Mouse (Mus musculus) cerebellum, adult 11-12 months (tissue): ENCODE data around the gene Crhbp.

Source experiments
- DNase-seq: peaks from one replicate; pipeline ENCODE4 v3.0.0; 2022

Gene Crhbp

DNA sequence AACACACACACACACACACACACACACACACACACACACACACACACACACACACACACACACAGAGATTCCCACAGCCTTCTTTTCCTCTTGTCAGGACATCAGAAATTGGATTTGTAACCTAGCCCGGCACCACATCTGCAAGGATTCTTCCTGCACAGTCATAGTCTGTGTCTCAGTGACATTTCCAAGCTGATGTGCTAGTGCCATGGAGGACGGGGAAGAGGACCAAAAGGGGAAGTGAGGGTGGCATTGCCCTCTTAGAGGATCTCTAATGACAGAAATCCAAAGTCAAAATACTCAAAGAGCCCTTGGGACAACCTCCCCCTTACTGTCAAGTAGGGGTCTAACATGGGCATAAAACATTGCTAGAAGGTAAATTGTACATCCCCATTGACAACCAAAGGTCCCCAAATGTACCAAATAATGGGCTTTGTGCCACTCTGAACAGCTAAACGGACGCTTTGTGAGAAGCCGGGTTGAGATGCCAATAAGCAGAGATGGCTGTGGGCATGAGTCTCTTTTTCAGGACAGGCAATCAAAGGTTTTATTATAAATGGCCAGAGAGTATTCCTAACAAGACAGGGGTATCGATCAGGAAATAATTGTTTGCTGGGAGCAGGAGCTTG is 26.0 kb downstream of the Crhbp start:
- no peak for DNase-seq

DNA sequence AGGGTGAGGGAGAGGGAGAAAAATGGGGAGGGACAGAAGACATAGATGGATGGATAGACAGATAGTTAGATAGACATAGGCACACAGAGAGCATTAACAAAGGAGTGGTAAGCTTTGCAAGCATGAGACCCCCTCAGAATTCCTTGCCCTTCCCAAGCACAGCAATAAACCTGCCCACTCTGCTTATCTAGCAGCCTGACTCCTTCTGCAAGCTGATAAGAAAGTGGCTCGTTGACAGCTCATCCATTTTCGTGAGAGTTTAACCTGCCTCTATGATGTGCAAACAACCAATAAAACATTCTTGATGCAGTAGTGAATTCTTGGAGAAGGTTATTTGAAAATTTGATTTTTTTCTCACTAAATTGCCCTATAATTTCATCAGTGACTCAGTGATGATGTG is 32.5 kb downstream of the Crhbp start:
- no peak for DNase-seq

DNA sequence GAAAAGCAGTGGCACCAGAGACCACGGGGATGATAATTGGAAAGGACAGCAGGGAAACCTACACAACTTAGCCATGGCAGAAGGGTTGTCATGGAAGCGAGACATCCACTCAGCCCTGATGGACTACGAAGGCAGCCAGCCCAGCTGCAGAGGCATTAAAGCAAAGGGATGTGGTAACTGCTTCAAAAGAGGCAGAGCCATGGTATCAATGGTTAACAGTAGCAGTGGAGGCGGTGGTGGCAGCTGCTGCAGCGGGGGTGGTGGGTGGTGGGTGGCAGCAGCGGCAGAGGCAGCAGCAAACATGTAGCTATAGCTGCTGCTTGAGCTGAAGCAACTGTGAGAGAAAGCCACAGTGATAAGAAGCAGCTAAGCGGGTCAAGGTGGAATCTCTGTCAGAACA is 51.5 kb downstream of the Crhbp start:
- DNase-seq, result no peak

DNA sequence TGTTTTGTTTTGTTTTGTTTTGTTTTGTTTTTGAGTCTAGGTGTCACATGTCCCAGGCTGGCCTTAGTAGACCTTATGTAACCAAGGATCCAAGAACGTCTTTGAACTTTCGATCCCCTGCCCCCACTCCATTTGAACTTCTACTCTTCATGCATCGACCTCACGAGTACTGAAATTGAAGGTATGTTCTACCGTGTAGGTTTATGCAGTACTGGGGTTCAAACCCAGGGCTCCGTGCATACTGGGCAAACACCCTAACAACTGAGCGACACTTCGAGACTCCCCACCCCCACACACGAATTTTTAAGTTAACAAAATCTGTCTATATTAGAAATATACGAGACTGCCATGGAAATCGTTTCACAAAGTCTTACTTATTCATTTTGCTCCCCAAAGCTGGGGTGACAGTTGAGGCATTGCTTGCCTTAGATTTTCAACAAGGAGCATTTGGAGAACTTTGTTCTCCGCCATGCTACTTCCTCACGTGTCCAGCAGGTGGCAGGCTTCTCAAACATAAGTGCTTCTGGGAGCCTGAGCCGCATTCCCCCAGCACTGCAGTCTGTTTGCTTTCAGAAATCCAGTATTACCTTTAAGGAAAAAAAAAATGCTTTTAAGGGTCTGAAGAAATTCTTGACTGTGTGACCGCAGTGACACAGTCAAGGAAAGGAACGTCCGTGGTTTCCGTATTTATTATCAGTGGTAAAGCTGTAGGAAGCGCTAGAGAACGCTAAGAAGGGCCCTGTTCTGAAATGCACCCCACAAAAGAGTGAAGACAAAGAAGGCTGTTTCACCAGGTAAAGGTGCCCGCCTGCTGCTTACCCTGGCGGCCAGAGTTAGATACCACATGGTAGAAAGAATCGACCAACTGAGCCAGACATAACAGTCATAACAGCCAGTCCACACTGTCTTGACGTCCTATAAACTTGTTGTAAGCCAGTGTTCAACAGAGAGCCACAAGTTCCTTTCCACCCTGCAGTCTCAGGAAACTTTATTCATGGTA is 54.6 kb downstream of the Crhbp start:
- peak; percentile 34 for DNase-seq

GRCm38 (mm10) chr13:95388226-95388625 is 56.5 kb downstream of the Crhbp start:
- DNase-seq, result no peak

GRCm38 (mm10) chr13:95382418-95382817 is 62.3 kb downstream of the Crhbp start:
- DNase-seq, result no peak
